Mouse (Mus musculus) intestine, embryonic 16.5 days (tissue): ENCODE data around the gene Atrn. TPM values are rescaled to one million over a fixed set of nuclear protein-coding genes. Genes with fewer than 3 reads are reported as not detected.
A peak's percentile ranks its signal among the peaks of the same experiment; 100 is the strongest.

Experiments
- ATAC-seq: fragments of 200-750 bp; cut with Nextera tagmentation; 2 replicates; pipeline ENCODE4 v1.8.0; 2017; ENCODE audit warnings: moderate TSS enrichment, moderate library complexity
- H3K27ac ChIP-seq: fragments of 300-500 bp; sonication (generic); 2 replicates; pipeline ENCODE4 v1.5.1; 2014; ENCODE audit warnings: mild to moderate bottlenecking, low read length
- H3K27me3 ChIP-seq: fragments of 300-500 bp; sonication (generic); replicated peaks from 2 replicates; pipeline ENCODE4 v1.6.1; 2014; ENCODE audit warnings: low read length, control low read depth, mixed read lengths; ENCODE audit not compliant: control insufficient read depth, insufficient read depth
- H3K36me3 ChIP-seq: fragments of 300-500 bp; sonication (generic); 2 replicates; pipeline ENCODE4 v1.6.1; 2014; ENCODE audit warnings: low read length, control low read depth; ENCODE audit not compliant: control insufficient read depth, insufficient read depth
- H3K4me1 ChIP-seq: fragments of 300-500 bp; sonication (generic); 2 replicates; pipeline ENCODE4 v1.6.1; 2014; ENCODE audit warnings: low read length, control low read depth, mixed read lengths; ENCODE audit not compliant: control insufficient read depth, insufficient read depth
- H3K4me2 ChIP-seq: fragments of 300-500 bp; sonication (generic); 2 replicates; pipeline ENCODE4 v1.6.1; 2014; ENCODE audit warnings: low read depth, low read length, control low read depth
- H3K4me3 ChIP-seq: fragments of 300-500 bp; sonication (generic); 2 replicates; pipeline ENCODE4 v1.5.1; 2014; ENCODE audit warnings: mild to moderate bottlenecking, low read length
- H3K9ac ChIP-seq: fragments of 300-500 bp; sonication (generic); 2 replicates; pipeline ENCODE4 v1.6.1; 2014; ENCODE audit warnings: low read depth, low read length
- H3K9me3 ChIP-seq: fragments of 300-500 bp; sonication (generic); 2 replicates; pipeline ENCODE4 v1.6.1; 2016; ENCODE audit warnings: low read length, control low read depth; ENCODE audit not compliant: control insufficient read depth
- WGBS: fragments of 180-500 bp; shearing (Covaris S2); extraction: QIAGEN DNeasy Blood & Tissue Kit; methylation state at CpG from one replicate; pipeline ENCODE4 v1.1.7; 2014; 5-methylcytosine and 5-hydroxymethylcytosine counted together
- polyA plus RNA-seq: library from polyadenylated mRNA; unstranded; fragments of >200 nt; fragmentation: Nextera tagmentation; extraction: Ambion mirVana; gene quantifications from 2 replicates; pipeline ENCODE4 v1.2.1, GENCODE M21; 2015

The Atrn gene
- polyA plus RNA-seq, 1 experiment from 2014 or later: 3.3 TPM

GRCm38 (mm10) chr2:130906584-130907315, 455 bp downstream of the Atrn start:
- H3K9me3 ChIP-seq: no peaks in the 10 kb centered on the region
- no peaks in the 10 kb centered on the region for H3K36me3 ChIP-seq
- peak overlapping the region; percentile 88 for H3K9ac ChIP-seq
- peak; percentile 76 for ATAC-seq
- under 1% methylated on average over 56 of the region's 58 CpGs for WGBS
- H3K4me3 ChIP-seq: peak overlapping the region; percentile 98
- H3K4me1 ChIP-seq: peaks cover 9% of the 10 kb centered on the region
- H3K27ac ChIP-seq: peak overlapping the region; percentile 66
- H3K27me3 ChIP-seq: no peaks in the 10 kb centered on the region
- peak overlapping the region; percentile 64 for H3K4me2 ChIP-seq

GRCm38 (mm10) chr2:130911691-130912090, 5.4 kb downstream of the Atrn start:
- Histone ChIP-seq H3K9me3 (no peaks in the 10 kb centered on the region), H3K4me3 (no peak overlapping the region), H3K9ac (no peak overlapping the region), H3K27me3 (no peaks in the 10 kb centered on the region), H3K4me2 (no peak overlapping the region), H3K27ac (no peak overlapping the region), H3K36me3 (no peaks in the 10 kb centered on the region), H3K4me1 (peaks cover 9% of the 10 kb centered on the region)
- no peak for ATAC-seq
- WGBS: 55% methylated on average over 1 of the region's 1 CpGs

GRCm38 (mm10) chr2:130914873-130915272, 8.6 kb downstream of the Atrn start:
- no peaks in the 10 kb centered on the region for H3K27me3 ChIP-seq
- no peaks in the 10 kb centered on the region for H3K4me1 ChIP-seq
- H3K4me2 ChIP-seq: no peak overlapping the region
- no peak overlapping the region for H3K4me3 ChIP-seq
- no peak overlapping the region for H3K27ac ChIP-seq
- no peaks in the 10 kb centered on the region for H3K36me3 ChIP-seq
- 88% methylated on average over 1 of the region's 1 CpGs for WGBS
- H3K9ac ChIP-seq: no peak overlapping the region
- ATAC-seq: no peak
- no peaks in the 10 kb centered on the region for H3K9me3 ChIP-seq

- no peak overlapping the region for H3K4me2 ChIP-seq
- H3K27me3 ChIP-seq: no peaks in the 10 kb centered on the region
- H3K9ac ChIP-seq: no peak overlapping the region
- ATAC-seq: no peak
- no peaks in the 10 kb centered on the region for H3K36me3 ChIP-seq
- H3K27ac ChIP-seq: no peak overlapping the region
- no peaks in the 10 kb centered on the region for H3K4me1 ChIP-seq
- H3K4me3 ChIP-seq: no peak overlapping the region
- H3K9me3 ChIP-seq: no peaks in the 10 kb centered on the region
- 35% methylated on average over 3 of the region's 3 CpGs for WGBS
Observed at GRCm38 (mm10) chr2:130916521-130917147, 10.3 kb downstream of the Atrn start.

DNA sequence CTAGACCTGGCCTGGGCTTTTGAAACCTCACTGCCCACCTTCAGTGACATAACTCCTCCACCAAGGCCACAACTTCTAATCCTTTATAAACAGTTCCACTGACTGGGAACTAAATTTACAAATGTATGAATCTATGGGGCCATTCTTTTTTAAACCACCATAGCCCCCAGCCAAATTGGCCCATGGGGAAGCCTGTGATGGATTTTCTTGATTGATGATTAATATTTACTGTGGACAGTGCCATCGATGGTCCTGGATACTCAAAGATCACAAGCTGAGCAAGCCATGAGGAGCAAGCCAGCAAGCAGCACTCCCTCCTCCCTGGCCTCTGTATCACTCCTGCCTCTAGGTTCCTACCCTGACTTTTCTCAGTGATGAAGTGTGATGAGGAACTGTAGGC, 11.4 kb downstream of the Atrn start:
- no peaks in the 10 kb centered on the region for H3K27me3 ChIP-seq

GRCm38 (mm10) chr2:130919062-130919593, 12.8 kb downstream of the Atrn start:
- H3K4me1 ChIP-seq: no peaks in the 10 kb centered on the region
- no peaks in the 10 kb centered on the region for H3K27me3 ChIP-seq
- 62% methylated on average over 5 of the region's 5 CpGs for WGBS
- no peak overlapping the region for H3K4me2 ChIP-seq
- no peak overlapping the region for H3K27ac ChIP-seq
- no peak overlapping the region for H3K9ac ChIP-seq
- no peaks in the 10 kb centered on the region for H3K36me3 ChIP-seq
- ATAC-seq: no peak
- H3K9me3 ChIP-seq: no peaks in the 10 kb centered on the region
- H3K4me3 ChIP-seq: no peak overlapping the region

More for the DNA sequence above, 11.4 kb downstream of the Atrn start:
- WGBS: 77% methylated on average over 1 of the region's 1 CpGs
- Histone ChIP-seq H3K36me3 (no peaks in the 10 kb centered on the region), H3K4me1 (no peaks in the 10 kb centered on the region), H3K9ac (no peak overlapping the region), H3K9me3 (no peaks in the 10 kb centered on the region), H3K4me2 (no peak overlapping the region), H3K4me3 (no peak overlapping the region), H3K27ac (no peak overlapping the region)
- no peak for ATAC-seq

DNA sequence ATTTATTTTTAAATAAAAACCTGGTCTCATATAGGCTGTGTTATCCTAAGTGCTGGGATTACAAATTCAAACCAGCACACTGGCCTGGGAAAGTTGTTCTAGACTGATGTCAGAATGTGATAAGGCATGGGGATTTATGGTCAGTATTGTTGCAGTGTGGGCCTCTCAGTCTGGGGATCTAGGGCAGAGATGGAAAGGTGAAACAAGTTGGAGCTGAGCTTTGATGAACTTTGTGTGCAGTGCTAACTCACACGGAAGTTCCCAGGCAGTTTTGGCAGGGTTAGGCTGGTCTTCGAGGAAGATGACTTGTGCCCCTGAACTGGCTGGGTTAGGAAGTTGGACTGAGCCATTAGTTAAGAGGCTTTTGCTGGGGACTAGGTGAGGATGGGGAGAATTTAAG, 18.7 kb downstream of the Atrn start:
- Histone ChIP-seq H3K9me3 (no peaks in the 10 kb centered on the region), H3K9ac (no peak overlapping the region), H3K27ac (no peak overlapping the region), H3K4me2 (no peak overlapping the region), H3K4me3 (no peak overlapping the region), H3K36me3 (no peaks in the 10 kb centered on the region), H3K27me3 (no peaks in the 10 kb centered on the region), H3K4me1 (no peaks in the 10 kb centered on the region)
- ATAC-seq: no peak; the same call in 1 of the 2 replicates
- WGBS: 65% methylated on average over 2 of the region's 2 CpGs

GRCm38 (mm10) chr2:130928031-130928430, 21.7 kb downstream of the Atrn start:
- Histone ChIP-seq H3K9ac (no peak overlapping the region), H3K27me3 (no peaks in the 10 kb centered on the region), H3K4me3 (no peak overlapping the region), H3K36me3 (no peaks in the 10 kb centered on the region), H3K4me1 (no peaks in the 10 kb centered on the region), H3K9me3 (no peaks in the 10 kb centered on the region), H3K4me2 (no peak overlapping the region), H3K27ac (no peak overlapping the region)
- ATAC-seq: peak; percentile 62; the same call in 1 of the 2 replicates
- WGBS: 86% methylated on average over 4 of the region's 4 CpGs

GRCm38 (mm10) chr2:130928530-130928929, 22.2 kb downstream of the Atrn start:
- H3K9ac ChIP-seq: no peak overlapping the region
- H3K36me3 ChIP-seq: no peaks in the 10 kb centered on the region
- no peaks in the 10 kb centered on the region for H3K4me1 ChIP-seq
- H3K27ac ChIP-seq: no peak overlapping the region
- H3K27me3 ChIP-seq: no peaks in the 10 kb centered on the region
- no peaks in the 10 kb centered on the region for H3K9me3 ChIP-seq
- H3K4me3 ChIP-seq: no peak overlapping the region
- ATAC-seq: no peak
- no peak overlapping the region for H3K4me2 ChIP-seq
